Mouse (Mus musculus) testis, adult 2 months (tissue): Measurements from ENCODE around the gene Kif23.

Experiments used
- CTCF ChIP-seq: fragments of 200-500 bp; IDR thresholded peaks from 2 replicates; pipeline ENCODE4 v1.5.1; 2012; ENCODE audit warnings: low read depth, mild to moderate bottlenecking, inconsistent platforms, low read length, moderate library complexity; ENCODE audit not compliant: control insufficient read depth, insufficient read depth, insufficient replicate concordance
- POLR2A ChIP-seq: fragments of 200-500 bp; IDR thresholded peaks from 2 replicates; pipeline ENCODE4 v1.6.1; 2012; ENCODE audit warnings: low read depth, mild to moderate bottlenecking, inconsistent platforms, low read length, moderate library complexity; ENCODE audit not compliant: control insufficient read depth

GRCm38 (mm10) chr9:61917436-61917835 lies 29.1 kb downstream of the Kif23 start:
- TF ChIP-seq CTCF (no peak), POLR2A (no peak)
